In the genomic region with DNA sequence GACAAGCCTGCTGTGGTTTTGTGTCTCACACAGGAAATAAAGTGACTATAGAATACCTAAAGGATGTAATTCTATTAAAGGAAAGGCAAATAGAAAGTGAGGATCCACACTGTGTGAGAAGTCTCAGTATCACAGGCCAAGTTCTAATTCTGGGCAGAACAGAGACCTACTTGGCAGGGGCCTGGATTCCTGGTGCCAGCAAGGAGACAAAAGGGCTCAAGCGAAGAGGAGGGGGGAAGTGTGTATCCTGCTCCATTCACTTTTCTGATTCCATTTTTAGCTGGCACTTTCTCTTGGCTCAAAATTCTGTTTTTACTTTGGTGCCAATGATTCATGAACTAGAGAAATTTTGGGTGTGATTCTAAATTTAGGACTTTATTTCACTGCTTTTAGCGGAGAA, we compare ENCODE assay signal across 8 mouse cellular contexts.
DNase-seq lines count a peak whose midpoint lies in the region; ATAC-seq and TF ChIP-seq lines count a peak whose summit lies in the region.

No protein-coding gene starts in this region.

- no peak overlapping the region for H3K27ac ChIP-seq in midbrain, embryonic 14.5 days (replicated peaks; ENCODE audit: low read depth, low read length)
- no peak overlapping the region for H3K27ac ChIP-seq in midbrain, embryonic 13.5 days
- H3K27ac ChIP-seq in layer of hippocampus, adult 2 months, result no peak overlapping the region

- no peak for TF ChIP-seq CTCF in layer of hippocampus, adult 2 months (conservative IDR thresholded peaks at IDR 0.05)

- H3K9ac ChIP-seq in midbrain, embryonic 14.5 days (replicated peaks; ENCODE audit: low read length), result no peak overlapping the region
- no peak overlapping the region for H3K9ac ChIP-seq in midbrain, embryonic 13.5 days (replicated peaks)

- no peak overlapping the region for H3K4me2 ChIP-seq in midbrain, embryonic 14.5 days (ENCODE audit: low read length)
- H3K4me2 ChIP-seq in midbrain, embryonic 13.5 days (replicated peaks), result no peak overlapping the region

- peaks cover 4% of the 10 kb centered on the region; the same call in 1 of the 2 replicates for H3K9me3 ChIP-seq in midbrain, embryonic 14.5 days (ENCODE audit: control insufficient read depth, low read length)
- H3K9me3 ChIP-seq in midbrain, embryonic 13.5 days, result no peaks in the 10 kb centered on the region; the same call in 1 of the 2 replicates

- H3K36me3 ChIP-seq in midbrain, embryonic 14.5 days (ENCODE audit: control insufficient read depth, insufficient read depth, low read length), result no peaks in the 10 kb centered on the region
- no peaks in the 10 kb centered on the region for H3K36me3 ChIP-seq in midbrain, embryonic 13.5 days

- no peaks in the 10 kb centered on the region for H3K4me1 ChIP-seq in midbrain, embryonic 14.5 days (ENCODE audit: control insufficient read depth, insufficient read depth, low read length)
- H3K4me1 ChIP-seq in midbrain, embryonic 13.5 days (replicated peaks), result no peaks in the 10 kb centered on the region

- ATAC-seq in midbrain, embryonic 14.5 days (ENCODE audit: low FRiP score, low TSS enrichment), result no peak
- ATAC-seq in midbrain, embryonic 13.5 days, result no peak

- peak; percentile 51 for DNase-seq in midbrain, embryonic 14.5 days
- DNase-seq in cerebellum, postnatal 14 days, result peak; percentile 88 to 94
- peak; percentile 36 to 52 for DNase-seq in layer of hippocampus, adult 2 months (ENCODE audit: low spot score in 2 of 2)
- peak; percentile 22 to 50 for DNase-seq in right cerebral cortex, postnatal 36 days (ENCODE audit: low spot score in 2 of 2)
- no peak for DNase-seq in embryo, embryonic 9.5 days (ENCODE audit: extremely low spot score)
- no peak for DNase-seq in embryo, embryonic 10 days (ENCODE audit: low spot score)
- DNase-seq in urinary bladder, postnatal 14 days (ENCODE audit: low spot score), result no peak

- no peak overlapping the region for H3K4me3 ChIP-seq in midbrain, embryonic 14.5 days (replicated peaks; ENCODE audit: low read depth, low read length)
- no peak overlapping the region for H3K4me3 ChIP-seq in midbrain, embryonic 13.5 days (replicated peaks)
- H3K4me3 ChIP-seq in layer of hippocampus, adult 2 months, result no peak overlapping the region

- WGBS in midbrain, embryonic 14.5 days, result 89% methylated on average over 2 of the region's 2 CpGs
- WGBS in midbrain, embryonic 13.5 days, result 81% methylated on average over 2 of the region's 2 CpGs

- H3K27me3 ChIP-seq in midbrain, embryonic 14.5 days (ENCODE audit: control insufficient read depth, insufficient read depth, low read length), result no peaks in the 10 kb centered on the region
- no peaks in the 10 kb centered on the region for H3K27me3 ChIP-seq in midbrain, embryonic 13.5 days

Comparison
In these comparisons a context has a peak if more than half of its experiments do, and no peak if none do; other contexts are left out.
1. DNase-seq: peak in midbrain, embryonic 14.5 days (single experiment), cerebellum, postnatal 14 days (2 of 2), layer of hippocampus, adult 2 months (2 of 2) and right cerebral cortex, postnatal 36 days (2 of 2); none in embryo, embryonic 9.5 days (single experiment), embryo, embryonic 10 days (single experiment) and urinary bladder, postnatal 14 days (single experiment).